12 mouse cellular contexts compared by ENCODE assay signal in the genomic region with DNA sequence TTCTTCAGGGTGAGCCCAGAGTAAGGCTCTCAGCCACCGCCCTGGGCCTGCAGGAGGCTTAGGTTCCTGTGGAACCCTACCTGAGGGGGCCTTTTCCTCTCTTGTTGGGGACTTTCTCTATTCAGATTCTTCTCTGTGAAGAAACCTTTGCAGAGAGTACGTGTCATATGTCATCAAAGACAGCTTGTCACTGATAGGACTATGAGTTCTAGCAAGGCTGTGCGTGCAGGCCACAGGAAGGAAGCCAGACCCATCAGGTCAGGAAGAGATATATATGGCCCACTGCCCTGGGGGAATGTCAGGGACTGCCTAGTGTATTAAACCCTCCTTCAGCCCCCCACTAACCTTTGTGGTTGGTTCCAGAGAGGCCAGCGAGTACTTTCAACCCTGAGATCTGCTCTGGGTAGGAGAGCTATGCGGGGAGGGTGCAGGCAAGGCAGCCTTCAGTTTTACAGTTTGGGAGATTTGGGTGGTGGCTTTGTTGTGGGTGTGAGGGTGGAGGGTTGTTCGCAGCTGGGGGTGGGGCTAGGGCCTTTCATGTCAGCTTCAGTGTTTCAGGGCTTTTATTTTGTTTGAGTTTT. TPM values are rescaled to one million over a fixed set of nuclear protein-coding genes. Genes with fewer than 3 reads are reported as not detected.
DNase-seq lines count a peak whose midpoint lies in the region; ATAC-seq and TF ChIP-seq lines count a peak whose summit lies in the region.
"Had no signal": no experiment of that assay in that cellular context is flagged by ENCODE, and none has a peak within 500 bp of the region (broad histone marks: within the 10 kb centered on the region; RNA-seq: fewer than 3 reads in every experiment).

No protein-coding gene starts in this region.

- WGBS in heart, postnatal 0 days, result 55% methylated on average over 6 of the region's 6 CpGs
- WGBS in heart, embryonic 12.5 days, result 56% methylated on average over 6 of the region's 6 CpGs
- 20% methylated on average over 6 of the region's 6 CpGs for WGBS in liver, embryonic 14.5 days (ENCODE audit: insufficient replicate concordance)
- 93% methylated on average over 6 of the region's 6 CpGs for WGBS in forebrain, embryonic 16.5 days

- peaks cover 42% of the 10 kb centered on the region for H3K36me3 ChIP-seq in heart, postnatal 0 days (replicated peaks; ENCODE audit: control insufficient read depth, insufficient read depth, low read length)
- H3K36me3 ChIP-seq in heart, embryonic 12.5 days, result peaks cover 68% of the 10 kb centered on the region
- H3K36me3 ChIP-seq in MEL (ENCODE audit: control insufficient read depth in 1 of 2, insufficient read depth in 2 of 2, low read length in 2 of 2), result peaks cover 0 to 1% of the 10 kb centered on the region in 2 experiments; a peak in 1 of 4 replicates
- peaks cover 4% of the 10 kb centered on the region for H3K36me3 ChIP-seq in liver, embryonic 14.5 days (replicated peaks; ENCODE audit: control insufficient read depth, insufficient read depth, low read depth)
- H3K36me3 ChIP-seq in forebrain, embryonic 16.5 days (ENCODE audit: control insufficient read depth, insufficient read depth), result peaks cover 5% of the 10 kb centered on the region; the same call in 1 of the 2 replicates

- TF ChIP-seq EP300 in heart, postnatal 0 days (IDR thresholded peaks at IDR 0.05; ENCODE audit: low read depth), result no peak
- TF ChIP-seq EP300 in MEL (IDR thresholded peaks at IDR 0.05; ENCODE audit: low read depth in 1 of 2, low read length in 2 of 2), result no peak
- no peak for TF ChIP-seq EP300 in liver, embryonic 14.5 days (IDR thresholded peaks at IDR 0.05; ENCODE audit: low read depth)

- ATAC-seq in heart, postnatal 0 days (ENCODE audit: insufficient read depth, low read depth), result no peak
- no peak for ATAC-seq in heart, embryonic 12.5 days (ENCODE audit: insufficient number of reproducible peaks, low FRiP score)
- ATAC-seq in liver, embryonic 14.5 days (ENCODE audit: insufficient read depth), result peak; percentile 67
- ATAC-seq in forebrain, embryonic 16.5 days, result no peak

- no peak overlapping the region for H3K4me2 ChIP-seq in heart, postnatal 0 days (ENCODE audit: low read depth, low read length)
- H3K4me2 ChIP-seq in heart, embryonic 12.5 days, result no peak overlapping the region
- no peak overlapping the region for H3K4me2 ChIP-seq in liver, embryonic 14.5 days (ENCODE audit: low read depth)
- no peak overlapping the region for H3K4me2 ChIP-seq in forebrain, embryonic 16.5 days (ENCODE audit: low read length)
- H3K4me2 ChIP-seq: embryonic facial prominence, embryonic 12.5 days had no signal

- no peak overlapping the region for H3K9ac ChIP-seq in heart, postnatal 0 days (replicated peaks; ENCODE audit: low read depth, low read length)
- no peak overlapping the region for H3K9ac ChIP-seq in heart, embryonic 12.5 days
- H3K9ac ChIP-seq in MEL (ENCODE audit: control insufficient read depth, low read depth, low read length, poor library complexity, severe bottlenecking), result no peak overlapping the region
- H3K9ac ChIP-seq in liver, embryonic 14.5 days (replicated peaks), result no peak overlapping the region
- no peak overlapping the region for H3K9ac ChIP-seq in forebrain, embryonic 16.5 days (replicated peaks; ENCODE audit: low read depth, low read length)
- H3K9ac ChIP-seq: embryonic facial prominence, embryonic 12.5 days had no signal

- no peak for TF ChIP-seq CTCF in heart, postnatal 0 days (IDR thresholded peaks at IDR 0.05; ENCODE audit: low read depth)
- TF ChIP-seq CTCF in MEL (IDR thresholded peaks at IDR 0.05 in 2 of 3, conservative IDR thresholded peaks at IDR 0.05 in 1 of 3; ENCODE audit: control insufficient read depth in 1 of 3, insufficient read depth in 1 of 3, low read depth in 2 of 3, low read length in 3 of 3, poor library complexity in 1 of 3, severe bottlenecking in 1 of 3), result no peak
- no peak for TF ChIP-seq CTCF in liver, embryonic 14.5 days (IDR thresholded peaks at IDR 0.05; ENCODE audit: low read depth)

- H3K79me2 ChIP-seq in MEL (ENCODE audit: control insufficient read depth, insufficient read depth, low read length, poor library complexity), result no peaks in the 10 kb centered on the region

- no peak for TF ChIP-seq POLR2A in MEL (IDR thresholded peaks at IDR 0.05; ENCODE audit: control insufficient read depth in 1 of 2, insufficient read depth in 1 of 2, low read depth in 1 of 2, low read length in 2 of 2, poor library complexity in 1 of 2)

- H3K9me3 ChIP-seq in heart, postnatal 0 days (replicated peaks; ENCODE audit: control insufficient read depth, low read length), result no peaks in the 10 kb centered on the region
- H3K9me3 ChIP-seq in heart, embryonic 12.5 days (replicated peaks), result no peaks in the 10 kb centered on the region
- H3K9me3 ChIP-seq in MEL (replicated peaks; ENCODE audit: insufficient read depth, low read length), result no peaks in the 10 kb centered on the region
- H3K9me3 ChIP-seq in liver, embryonic 14.5 days (ENCODE audit: control insufficient read depth, low read length), result no peaks in the 10 kb centered on the region
- no peaks in the 10 kb centered on the region for H3K9me3 ChIP-seq in forebrain, embryonic 16.5 days (ENCODE audit: control insufficient read depth, low read length)
- H3K9me3 ChIP-seq: embryonic facial prominence, embryonic 12.5 days had no signal

- H3K27me3 ChIP-seq in heart, postnatal 0 days (ENCODE audit: control insufficient read depth, insufficient read depth, low read length), result no peaks in the 10 kb centered on the region
- no peaks in the 10 kb centered on the region for H3K27me3 ChIP-seq in heart, embryonic 12.5 days (replicated peaks)
- H3K27me3 ChIP-seq in MEL (ENCODE audit: control insufficient read depth in 1 of 2, insufficient read depth in 2 of 2, low read length in 2 of 2), result no peaks in the 10 kb centered on the region
- no peaks in the 10 kb centered on the region for H3K27me3 ChIP-seq in liver, embryonic 14.5 days (ENCODE audit: control insufficient read depth, insufficient read depth, low read length)
- H3K27me3 ChIP-seq in forebrain, embryonic 16.5 days (replicated peaks; ENCODE audit: control insufficient read depth, insufficient read depth, low read length), result no peaks in the 10 kb centered on the region
- H3K27me3 ChIP-seq: embryonic facial prominence, embryonic 12.5 days had no signal

- H3K27ac ChIP-seq in heart, postnatal 0 days (ENCODE audit: low read depth), result peak overlapping the region; percentile 45; the same call in 1 of the 2 replicates
- no peak overlapping the region for H3K27ac ChIP-seq in heart, embryonic 12.5 days (ENCODE audit: poor library complexity, severe bottlenecking)
- no peak overlapping the region for H3K27ac ChIP-seq in MEL (ENCODE audit: control insufficient read depth, low read depth, low read length)
- H3K27ac ChIP-seq in liver, embryonic 14.5 days, result no peak overlapping the region
- H3K27ac ChIP-seq in forebrain, embryonic 16.5 days (ENCODE audit: low read length), result no peak overlapping the region
- H3K27ac ChIP-seq: embryonic facial prominence, embryonic 12.5 days; left cerebral cortex, adult 2 months had no signal

- H3K4me1 ChIP-seq in heart, postnatal 0 days (ENCODE audit: control insufficient read depth, insufficient read depth), result 0 out of 2 replicates have a peak, but pooled peaks cover 6% of the 10 kb centered on the region
- H3K4me1 ChIP-seq in heart, embryonic 12.5 days (replicated peaks), result peaks cover 8% of the 10 kb centered on the region
- H3K4me1 ChIP-seq in MEL (ENCODE audit: control insufficient read depth in 1 of 2, insufficient read depth in 2 of 2, low read length in 2 of 2), result no peaks in the 10 kb centered on the region
- H3K4me1 ChIP-seq in liver, embryonic 14.5 days (replicated peaks; ENCODE audit: control insufficient read depth in 2 of 2, insufficient read depth in 2 of 2, low read length in 1 of 2), result 0 out of 4 replicates have a peak, but pooled peaks cover 0 to 2% of the 10 kb centered on the region in 2 experiments
- H3K4me1 ChIP-seq in forebrain, embryonic 16.5 days (replicated peaks; ENCODE audit: control insufficient read depth, insufficient read depth, low read length), result no peaks in the 10 kb centered on the region
- H3K4me1 ChIP-seq: embryonic facial prominence, embryonic 12.5 days had no signal

- no peak for TF ChIP-seq RAD21 in MEL (IDR thresholded peaks at IDR 0.05; ENCODE audit: low read depth, low read length)

- no peak overlapping the region for H3K4me3 ChIP-seq in heart, postnatal 0 days (ENCODE audit: low read depth, low read length)
- no peak overlapping the region for H3K4me3 ChIP-seq in heart, embryonic 12.5 days
- no peak overlapping the region for H3K4me3 ChIP-seq in MEL (ENCODE audit: control insufficient read depth in 1 of 2, insufficient read depth in 1 of 2, low read depth in 2 of 2, low read length in 2 of 2)
- no peak overlapping the region for H3K4me3 ChIP-seq in liver, embryonic 14.5 days (ENCODE audit: insufficient read depth in 1 of 2, low read depth in 2 of 2, low read length in 2 of 2)
- H3K4me3 ChIP-seq in forebrain, embryonic 16.5 days (replicated peaks; ENCODE audit: low read length), result no peak overlapping the region
- H3K4me3 ChIP-seq: embryonic facial prominence, embryonic 12.5 days; left cerebral cortex, adult 2 months had no signal

- DNase-seq in heart, postnatal 0 days (ENCODE audit: low spot score), result no peak
- DNase-seq in MEL (ENCODE audit: low read depth, low spot score), result peak; percentile 18
- DNase-seq in liver, embryonic 14.5 days (ENCODE audit: low read depth in 3 of 3, low spot score in 3 of 3), result no peak
- peak; percentile 92 for DNase-seq in thymus, postnatal 0 days (ENCODE audit: low spot score)
- no peak for DNase-seq in left cerebral cortex, adult 11 months (ENCODE audit: low spot score)
- DNase-seq in gastrocnemius, postnatal 10 days, result no peak
- DNase-seq: cerebellum, adult 11-12 months; kidney, adult 18-20 months had no signal

RNA-seq across cellular contexts. Expression of gene Dnaaf5, which starts 16.8 kb away (rescaled TPM):
- 23.0 and 38.1 TPM in 2 replicates for total RNA-seq in heart, postnatal 0 days (2014; rRNA removed; ENCODE audit: low replicate concordance)
- polyA plus RNA-seq in heart, postnatal 0 days (2015; fragmentation: Nextera tagmentation; extraction: Ambion mirVana), result 2.3 and 2.8 TPM in 2 replicates
- 9.8 and 10.5 TPM in 2 replicates for polyA plus RNA-seq in heart, embryonic 12.5 days (2016; fragmentation: Nextera tagmentation; extraction: Ambion mirVana)
- total RNA-seq in MEL (2012; rRNA removed), result 17.0 and 20.1 TPM in 2 replicates
- 10 to 100 TPM in 1 of 2 experiments, not detected in 1; 35.4 TPM for polyA plus RNA-seq in MEL (2012; ENCODE audit: insufficient read depth in 1 of 2, insufficient read length in 2 of 2, low read depth in 1 of 2, low replicate concordance in 2 of 2, missing spikeins in 1 of 2)
- polyA plus RNA-seq in liver, embryonic 14.5 days (2012; rRNA removed), result 6.5 and 8.6 TPM in 2 replicates
- 2.0 and 2.2 TPM in 2 replicates for polyA plus RNA-seq in liver, embryonic 14.5 days (2014; fragmentation: Nextera tagmentation; extraction: Ambion mirVana)
- polyA plus RNA-seq in thymus, postnatal 0 days (2015; fragmentation: Nextera tagmentation; extraction: Ambion mirVana), result 3.4 and 4.1 TPM in 2 replicates
- 10 to 100 TPM in 1 of 2 experiments, 1 to 10 TPM in 1; 9.0 to 10.1 TPM for total RNA-seq in gastrocnemius, postnatal 10 days (2021)
- polyA plus RNA-seq in forebrain, embryonic 16.5 days (2015; fragmentation: Nextera tagmentation; extraction: Ambion mirVana), result 2.7 and 3.3 TPM in 2 replicates

RNA-seq across cellular contexts. Expression of gene Prkar1b, which starts 17.1 kb away (rescaled TPM):
- 2.3 TPM in 2 replicates for total RNA-seq in heart, postnatal 0 days (2014; rRNA removed; ENCODE audit: low replicate concordance)
- polyA plus RNA-seq in heart, postnatal 0 days (2015; fragmentation: Nextera tagmentation; extraction: Ambion mirVana), result 3.9 and 4.4 TPM in 2 replicates
- polyA plus RNA-seq in heart, embryonic 12.5 days (2016; fragmentation: Nextera tagmentation; extraction: Ambion mirVana), result 10.4 and 11.5 TPM in 2 replicates
- total RNA-seq in MEL (2012; rRNA removed), result not detected in 2 replicates
- not detected for polyA plus RNA-seq in MEL (2012; ENCODE audit: insufficient read depth in 1 of 2, insufficient read length in 2 of 2, low read depth in 1 of 2, low replicate concordance in 2 of 2, missing spikeins in 1 of 2)
- 0.66 and 0.73 TPM in 2 replicates for polyA plus RNA-seq in liver, embryonic 14.5 days (2012; rRNA removed)
- 0.44 and 1.7 TPM in 2 replicates for polyA plus RNA-seq in liver, embryonic 14.5 days (2014; fragmentation: Nextera tagmentation; extraction: Ambion mirVana)
- 2.4 and 3.5 TPM in 2 replicates for polyA plus RNA-seq in thymus, postnatal 0 days (2015; fragmentation: Nextera tagmentation; extraction: Ambion mirVana)
- 1 to 10 TPM; 3.2 to 4.3 TPM for total RNA-seq in gastrocnemius, postnatal 10 days (2021)
- polyA plus RNA-seq in forebrain, embryonic 16.5 days (2015; fragmentation: Nextera tagmentation; extraction: Ambion mirVana), result 208 and 245 TPM in 2 replicates

RNA-seq across cellular contexts. Expression of gene Sun1, which starts 33.6 kb away (rescaled TPM):
- 46.5 and 71.5 TPM in 2 replicates for total RNA-seq in heart, postnatal 0 days (2014; rRNA removed; ENCODE audit: low replicate concordance)
- polyA plus RNA-seq in heart, postnatal 0 days (2015; fragmentation: Nextera tagmentation; extraction: Ambion mirVana), result 22.4 and 22.6 TPM in 2 replicates
- polyA plus RNA-seq in heart, embryonic 12.5 days (2016; fragmentation: Nextera tagmentation; extraction: Ambion mirVana), result 41.8 and 42.4 TPM in 2 replicates
- 71.1 and 71.3 TPM in 2 replicates for total RNA-seq in MEL (2012; rRNA removed)
- 10 to 100 TPM in 1 of 2 experiments, not detected in 1; 79.0 TPM for polyA plus RNA-seq in MEL (2012; ENCODE audit: insufficient read depth in 1 of 2, insufficient read length in 2 of 2, low read depth in 1 of 2, low replicate concordance in 2 of 2, missing spikeins in 1 of 2)
- polyA plus RNA-seq in liver, embryonic 14.5 days (2012; rRNA removed), result 15.4 and 17.9 TPM in 2 replicates
- polyA plus RNA-seq in liver, embryonic 14.5 days (2014; fragmentation: Nextera tagmentation; extraction: Ambion mirVana), result 19.9 and 21.2 TPM in 2 replicates
- 19.0 and 19.4 TPM in 2 replicates for polyA plus RNA-seq in thymus, postnatal 0 days (2015; fragmentation: Nextera tagmentation; extraction: Ambion mirVana)
- 10 to 100 TPM; 42.7 to 52.4 TPM for total RNA-seq in gastrocnemius, postnatal 10 days (2021)
- 56.3 and 60.7 TPM in 2 replicates for polyA plus RNA-seq in forebrain, embryonic 16.5 days (2015; fragmentation: Nextera tagmentation; extraction: Ambion mirVana)

Comparison
In these comparisons a context has a peak if more than half of its experiments do, and no peak if none do; other contexts are left out.
1. DNase-seq: peak in MEL (single experiment) and thymus, postnatal 0 days (single experiment); none in heart, postnatal 0 days (single experiment), liver, embryonic 14.5 days (0 of 3), left cerebral cortex, adult 11 months (single experiment) and gastrocnemius, postnatal 10 days (single experiment).
2. RNA of gene Prkar1b, which starts 17.1 kb away (polyA plus RNA-seq): 208 to 245 TPM in forebrain, embryonic 16.5 days; 10.4 to 11.5 TPM in heart, embryonic 12.5 days, 3.9 to 4.4 TPM in heart, postnatal 0 days, 2.4 to 3.5 TPM in thymus, postnatal 0 days, 0.44 to 1.7 TPM in liver, embryonic 14.5 days and not detected in MEL; every median in the first group is over 10 times any median in the second.